Mouse (Mus musculus) erythroblast, embryonic 14.5 days (primary cell): ENCODE results near the gene Gkn1.

Experiments used
- GATA1 ChIP-seq: IDR thresholded peaks from 2 replicates; pipeline ENCODE4 v1.6.1; 2012; ENCODE audit warnings: low read length, inconsistent platforms, mixed read lengths
- TAL1 ChIP-seq: IDR thresholded peaks from 3 replicates; pipeline ENCODE4 v1.6.1; 2012; ENCODE audit warnings: low read length, inconsistent platforms, mixed read lengths

- TF ChIP-seq GATA1 (no peak), TAL1 (no peak)
Measured at GRCm38 (mm10) chr6:87350829-87351228, at the start of gene Gkn1.
